Mouse (Mus musculus): ENCODE measurements around the gene Adam29.

The Adam29 gene

DNA sequence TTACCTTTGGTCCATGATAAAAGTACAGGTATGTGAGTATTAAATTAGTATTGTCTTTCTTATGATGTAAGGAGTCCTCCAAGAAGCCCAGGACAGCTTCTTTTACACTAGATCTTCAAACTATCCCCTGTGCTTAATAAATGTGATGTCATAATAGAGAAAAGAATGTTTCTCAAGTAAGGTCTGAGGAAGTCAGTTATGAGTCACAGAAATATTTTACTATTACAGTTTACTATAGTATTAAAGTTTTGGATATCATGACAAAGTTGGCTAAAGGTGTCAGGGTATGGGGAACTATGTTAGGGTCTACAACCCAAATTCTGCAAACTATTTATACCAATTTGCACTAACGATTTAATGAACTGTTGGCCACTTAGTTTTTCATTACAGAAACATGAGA is at the start of gene Adam29:
Adam29 (minus strand) TSS at position 101 of the 400 bp plus-strand sequence.
- no peak for DNase-seq (ENCODE audit: low spot score in 2 of 2)

DNA sequence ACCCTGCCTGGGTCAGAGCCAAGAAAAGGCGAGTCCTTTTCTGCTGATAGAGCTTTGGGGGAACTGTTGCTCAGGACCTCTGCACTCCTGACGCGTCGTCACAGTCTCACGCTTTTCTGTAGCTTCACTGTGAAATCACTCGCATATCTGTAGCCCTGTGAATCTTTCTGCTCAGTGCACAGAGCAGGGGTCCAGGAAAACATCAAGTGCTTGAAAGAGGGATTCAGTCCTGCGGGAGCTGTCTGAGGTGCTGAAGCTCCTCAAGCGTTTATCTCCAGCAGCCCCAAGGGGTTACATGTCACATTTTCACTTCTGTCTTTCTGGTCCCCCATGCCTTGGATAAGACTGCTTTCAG is 33.8 kb upstream of the Adam29 start:
- peak in 1 of 2 experiments; percentile 7 for DNase-seq (ENCODE audit: low spot score in 2 of 2)

DNA sequence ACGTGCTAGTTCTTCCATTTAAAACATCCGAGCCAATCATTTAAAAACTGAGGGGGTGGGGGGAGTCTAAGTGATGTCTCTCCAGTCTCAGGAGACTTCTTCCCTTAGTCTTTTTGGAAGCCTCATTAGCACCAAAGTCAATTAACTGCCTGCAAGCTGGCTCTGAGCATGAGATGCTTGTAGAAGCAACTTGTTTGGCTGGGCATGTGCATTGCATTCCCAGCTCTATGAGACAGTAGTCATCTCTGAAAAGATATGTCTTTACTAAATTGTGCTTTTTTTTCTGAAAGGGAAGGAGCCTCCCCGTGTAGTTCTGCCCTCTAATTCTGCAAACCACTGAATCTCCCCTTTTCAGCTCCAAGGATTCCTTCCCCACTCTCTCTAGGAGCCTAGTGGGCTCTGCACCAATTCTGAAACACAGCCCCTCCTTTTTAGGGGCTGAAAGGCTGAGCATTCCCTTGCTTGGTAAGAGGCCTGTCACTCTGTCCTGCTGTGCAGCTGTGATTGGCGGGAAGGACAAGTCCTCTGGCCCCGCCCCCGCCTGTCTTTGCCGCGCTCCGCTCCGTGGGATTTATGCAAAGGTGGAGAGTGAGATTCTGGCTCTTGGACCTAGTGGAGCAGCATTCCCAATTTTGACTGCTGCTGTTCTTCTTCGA is 33.2 kb upstream of the Adam29 start, which contains the start of gene Glra3:
Glra3 (plus strand) TSS at position 591 of the 656 bp plus-strand sequence.
- peak; percentile 22 to 45 for DNase-seq (ENCODE audit: low spot score in 2 of 2)
